Mouse (Mus musculus): ENCODE data around the gene Adck1.

- no peak for TF ChIP-seq TCF12 (IDR thresholded peaks at IDR 0.05; ENCODE audit: insufficient read depth, poor library complexity, severe bottlenecking)
- TF ChIP-seq POLR2AphosphoS2 (IDR thresholded peaks at IDR 0.05; ENCODE audit: insufficient read length, low read depth) = no peak
- no peak for TF ChIP-seq POLR2A (IDR thresholded peaks at IDR 0.05; ENCODE audit: insufficient read length, low read depth)
- TF ChIP-seq MYOD1 (IDR thresholded peaks at IDR 0.05; ENCODE audit: control insufficient read depth in 1 of 3, insufficient read length in 2 of 3, low read depth in 2 of 3) = no peak
- no peak for TF ChIP-seq MAX (IDR thresholded peaks at IDR 0.05; ENCODE audit: low read depth)
Observed at GRCm38 (mm10) chr12:88441922-88442809, 81.8 kb downstream of the Adck1 start.
